Mouse (Mus musculus) cerebellum, postnatal 25 days (tissue): ENCODE results near the gene Pla2g1b.
"Not testable (repeated sequence)": the region's sequence is repeated elsewhere in the genome, so short reads cannot be mapped to it uniquely, and the experiment has no call there.

Source experiments
- DNase-seq, 2 experiments: peaks; one replicate each; pipeline ENCODE4 v3.0.0; 2021; ENCODE audit warnings: mixed read lengths in 2 of 2

The Pla2g1b gene

DNA sequence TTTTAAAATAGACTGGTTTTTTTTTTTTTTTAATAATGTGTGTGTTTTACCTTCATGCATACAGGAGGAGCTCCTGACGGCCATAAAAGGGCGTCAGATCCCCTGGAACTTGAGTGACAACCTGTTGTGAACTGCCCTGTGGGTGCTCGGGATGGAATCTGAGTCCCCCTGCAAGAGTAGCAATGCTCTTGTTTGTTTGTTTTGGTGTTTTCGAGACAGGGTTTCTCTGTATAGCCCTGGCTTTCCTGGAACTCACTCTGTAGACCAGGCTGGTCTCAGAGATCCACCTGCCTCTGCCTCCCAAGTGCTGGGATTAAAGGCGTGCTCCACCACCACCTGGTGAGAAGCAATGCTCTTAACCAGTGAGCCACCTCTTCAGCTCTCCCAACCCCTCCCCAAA, 18.9 kb downstream of the Pla2g1b start:
- DNase-seq, result no peak

DNA sequence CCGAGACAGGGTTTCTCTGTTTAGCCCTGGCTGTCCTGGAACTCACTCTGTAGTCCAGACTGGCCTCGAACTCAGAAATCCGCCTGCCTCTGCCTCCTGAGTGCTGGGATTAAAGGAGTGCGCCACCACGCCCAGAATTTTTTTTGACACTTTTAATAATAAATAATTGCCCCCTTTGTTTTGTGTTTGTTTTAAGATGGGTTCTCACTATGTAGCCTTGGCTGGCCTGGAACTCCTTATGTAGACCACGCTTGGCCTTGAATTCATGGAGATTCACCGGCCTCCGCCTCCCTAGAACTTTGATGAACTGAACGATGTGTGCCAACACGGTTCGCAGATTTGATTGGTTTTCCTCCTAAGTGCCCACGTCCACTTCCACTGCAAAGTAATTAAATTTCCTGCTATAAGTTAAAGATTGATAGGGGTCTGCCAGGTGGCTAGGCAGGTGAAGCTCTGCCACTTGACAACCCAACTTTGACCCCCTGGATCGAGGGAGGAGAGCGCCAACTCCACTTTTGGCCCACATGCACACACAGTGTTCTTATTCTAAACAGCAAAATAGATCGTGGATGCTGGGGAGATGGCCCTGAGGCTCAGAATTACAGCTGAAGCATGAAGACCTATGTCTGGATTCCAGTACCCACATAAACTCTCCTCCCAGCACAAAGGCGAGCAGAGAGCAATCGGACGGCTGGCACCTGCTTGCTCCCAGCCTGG, 19.6 kb downstream of the Pla2g1b start:
- no peak for DNase-seq

DNA sequence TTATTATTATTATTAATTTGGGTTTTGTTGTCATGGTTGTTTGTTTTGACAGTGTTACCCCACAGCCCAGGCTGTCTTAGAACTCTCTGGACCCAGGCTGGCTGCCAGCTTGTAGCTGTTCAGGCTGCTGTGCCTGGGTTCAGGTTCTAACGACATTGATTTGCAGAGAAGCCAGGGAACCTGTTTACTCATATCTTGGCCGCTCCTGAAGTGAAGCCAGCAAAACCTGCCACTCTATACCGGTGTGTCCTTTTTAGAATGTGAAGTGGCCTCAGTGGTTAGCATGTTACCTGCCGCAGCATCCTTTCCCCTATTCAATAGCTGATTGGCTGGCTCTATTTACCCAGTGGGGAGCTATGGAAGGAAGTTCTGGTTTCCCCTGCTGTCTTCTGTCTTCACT, 20.7 kb downstream of the Pla2g1b start:
- peak in 1 of 2 experiments; percentile 40 for DNase-seq

DNA sequence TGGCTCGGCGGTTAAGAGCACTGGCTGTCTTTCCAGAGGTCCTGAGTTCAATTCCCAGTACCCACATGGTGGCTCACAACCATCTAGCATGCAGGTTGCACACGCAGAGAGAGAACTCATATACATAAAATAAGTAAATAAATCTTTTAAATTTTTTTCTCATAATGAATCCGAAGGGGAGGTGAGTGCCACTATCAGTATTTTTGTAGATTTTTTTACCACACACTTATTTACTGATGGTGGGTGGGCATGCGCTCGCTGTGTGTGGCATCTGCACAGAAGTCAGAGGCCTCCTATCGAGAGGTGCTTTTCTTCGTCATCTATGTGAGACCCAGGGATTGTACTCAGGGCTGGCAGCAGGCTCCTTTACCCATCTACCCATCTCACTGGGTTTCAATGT, 21.3 kb downstream of the Pla2g1b start:
- DNase-seq, result no peak

DNA sequence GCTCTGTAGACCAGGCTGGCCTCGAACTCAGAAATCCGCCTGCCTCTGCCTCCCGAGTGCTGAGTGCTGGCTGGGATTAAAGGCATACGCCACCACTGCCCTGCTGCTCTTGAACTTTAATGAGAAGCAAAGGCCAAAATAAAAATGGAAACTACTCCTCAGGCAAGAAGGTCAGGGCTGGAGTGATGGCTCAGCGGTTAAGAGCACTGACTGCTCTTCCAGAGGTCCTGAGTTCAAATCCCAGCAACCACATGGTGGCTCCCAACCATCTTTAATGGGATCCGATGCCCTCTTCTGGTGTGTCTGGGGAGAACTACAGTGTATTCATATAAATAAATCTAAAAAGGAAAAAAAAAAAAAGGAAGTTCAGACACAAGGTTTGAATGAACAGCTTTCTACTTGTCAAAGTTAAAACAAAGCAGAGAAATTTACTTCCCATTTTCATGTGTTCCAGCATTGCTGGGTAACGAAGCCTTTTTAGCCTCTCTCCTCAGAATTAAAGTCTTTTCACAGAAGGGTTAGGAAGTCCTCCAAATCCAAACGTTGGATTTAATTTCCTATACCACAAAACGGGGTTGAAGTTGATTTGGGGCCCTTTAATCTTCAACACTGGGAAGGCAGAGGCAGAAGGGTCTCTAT, 22.0 kb downstream of the Pla2g1b start:
- no peak for DNase-seq

DNA sequence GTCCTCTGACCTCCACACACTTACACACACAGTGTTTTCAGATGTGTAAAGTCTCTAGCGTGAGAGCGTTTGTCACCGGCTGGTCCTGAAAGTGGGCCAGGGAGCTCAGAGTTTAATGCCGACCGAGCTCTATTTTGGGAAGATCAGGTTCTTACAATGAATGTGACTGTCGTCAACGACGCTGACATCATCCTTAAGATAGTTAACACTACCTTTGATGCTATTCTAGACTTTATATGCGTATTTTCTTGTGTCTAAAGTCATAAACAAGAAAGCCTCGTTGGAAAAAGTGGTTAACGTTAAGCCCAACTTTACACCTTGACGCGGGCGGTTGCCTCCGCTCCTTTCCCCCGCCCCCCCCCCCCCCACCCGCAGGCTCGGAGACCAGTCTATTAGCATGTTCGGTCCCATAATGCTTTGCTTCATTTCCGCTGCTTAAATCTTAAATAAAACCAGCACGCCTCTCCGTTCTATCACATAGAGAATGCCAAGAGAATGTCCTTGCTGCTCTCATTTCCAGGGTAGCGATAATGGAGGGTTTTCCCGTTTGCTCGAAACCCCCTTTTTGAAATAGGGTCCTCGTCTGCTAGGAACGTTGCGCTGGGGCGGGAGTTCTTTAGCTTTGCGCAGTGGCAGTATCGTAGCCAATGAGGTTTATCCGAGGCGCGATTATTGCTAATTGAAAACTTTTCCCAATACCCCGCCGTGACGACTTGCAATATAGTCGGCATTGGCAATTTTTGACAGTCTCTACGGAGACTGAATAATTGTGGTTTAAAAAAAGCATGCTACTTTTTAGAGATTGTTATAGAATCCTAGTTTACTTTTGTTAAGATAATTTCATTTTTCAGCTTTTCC, 23.0 kb downstream of the Pla2g1b start:
- peak; percentile 80 to 89 for DNase-seq

DNA sequence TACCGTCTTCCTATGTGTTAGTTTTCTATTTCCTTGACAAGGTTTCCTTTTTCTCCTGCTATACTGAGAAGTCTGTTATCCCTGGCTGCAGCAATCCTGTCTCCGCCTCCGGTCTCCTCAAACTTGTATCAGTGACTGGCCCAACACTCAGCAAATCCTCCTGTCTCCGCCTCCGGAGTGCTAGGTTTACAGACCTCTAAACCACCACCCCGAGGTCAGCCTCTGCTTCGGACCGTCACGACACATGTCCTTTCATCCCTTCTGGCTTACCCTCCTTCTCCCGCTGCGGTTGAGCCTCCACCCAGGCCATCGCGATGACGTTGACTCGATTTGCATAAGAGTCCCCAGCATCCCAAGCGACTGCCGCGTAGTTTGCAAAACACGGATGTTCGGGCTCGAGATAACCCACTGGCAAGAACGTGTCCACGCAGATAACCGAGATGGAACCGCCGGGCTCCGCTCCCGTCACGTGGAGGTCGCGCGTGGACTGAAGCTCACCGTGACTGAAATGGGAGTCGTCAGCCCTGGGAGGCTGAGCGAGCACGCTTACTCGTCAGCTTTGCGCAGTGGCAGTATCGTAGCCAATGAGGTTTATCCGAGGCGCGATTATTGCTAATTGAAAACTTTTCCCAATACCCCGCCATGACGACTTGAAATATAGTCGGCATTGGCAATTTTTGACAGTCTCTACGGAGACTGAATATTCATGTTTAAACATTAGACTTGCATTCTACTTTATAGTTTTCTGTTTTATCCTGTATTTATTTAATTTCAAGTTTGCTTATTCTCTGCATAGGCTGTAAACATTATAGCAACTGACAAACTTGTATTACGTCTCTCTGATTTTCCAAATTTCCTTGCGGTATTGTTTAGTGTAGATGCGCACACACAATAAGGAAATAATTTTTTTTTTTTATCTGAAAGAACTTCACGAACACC, 23.9 kb downstream of the Pla2g1b start:
- peak; percentile 92 to 94 for DNase-seq

DNA sequence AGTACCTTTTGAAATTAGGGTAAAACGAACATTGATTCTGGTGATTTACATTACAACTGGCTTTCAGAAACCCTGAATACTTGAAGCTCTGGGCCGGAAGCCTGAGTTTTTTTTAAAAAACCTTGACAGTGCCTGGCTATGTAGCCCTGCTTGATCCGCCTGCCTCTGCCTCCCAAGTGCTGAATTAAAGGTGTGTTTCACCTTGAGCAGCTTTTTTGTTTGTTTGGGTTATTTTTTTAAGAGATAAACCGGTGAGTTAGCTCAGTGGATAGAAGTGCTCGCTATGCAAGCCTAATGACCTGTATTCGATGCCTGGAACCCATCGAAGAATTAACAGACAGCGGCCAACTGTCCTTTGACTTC, 24.6 kb downstream of the Pla2g1b start:
- no peak for DNase-seq

DNA sequence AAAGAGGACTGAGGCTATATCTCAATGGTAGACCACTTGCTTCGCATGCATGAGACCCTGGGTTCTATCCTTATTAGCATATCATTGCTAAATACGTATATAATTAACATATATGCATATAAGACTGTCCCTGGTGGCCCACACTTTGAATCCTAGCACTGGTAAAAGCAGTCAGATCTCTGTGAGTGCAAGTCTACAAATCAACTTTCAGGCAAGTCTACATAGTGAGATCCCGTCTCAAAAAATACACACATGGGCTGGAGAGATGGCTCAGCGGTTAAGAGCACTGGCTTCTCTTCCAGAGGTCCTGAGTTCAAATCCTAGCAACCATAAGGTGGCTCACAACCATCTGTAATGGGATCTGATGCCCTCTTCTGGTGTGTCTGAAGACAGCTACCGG, 25.0 kb downstream of the Pla2g1b start:
- DNase-seq, result no peak

DNA sequence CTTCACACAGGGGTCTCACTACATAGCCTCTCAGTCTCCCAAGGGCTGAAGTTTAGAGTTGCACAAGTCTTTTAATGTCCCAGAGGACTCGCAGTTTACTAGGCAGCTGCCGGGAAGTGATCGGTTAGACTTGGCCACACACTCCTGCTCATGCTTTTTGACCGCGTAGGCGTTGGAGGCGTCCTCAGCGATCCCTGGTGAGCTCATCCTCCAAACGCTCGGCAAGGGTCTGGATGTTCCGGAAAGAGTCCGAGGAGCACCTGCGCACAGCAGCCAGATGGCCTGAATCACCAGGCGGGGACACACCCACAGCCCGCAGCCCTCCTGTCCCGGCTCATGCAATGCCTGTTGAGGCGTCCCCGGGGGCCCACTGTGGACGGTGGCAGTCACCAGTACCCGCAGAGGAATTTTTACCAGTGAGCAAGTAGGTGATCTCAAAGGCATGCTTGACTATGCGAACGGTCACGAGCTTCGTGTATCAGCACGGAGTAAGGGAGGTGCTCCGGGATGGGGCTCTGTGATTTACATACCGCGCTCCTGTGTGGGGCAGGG, 25.8 kb downstream of the Pla2g1b start:
- peak; percentile 72 to 75 for DNase-seq

DNA sequence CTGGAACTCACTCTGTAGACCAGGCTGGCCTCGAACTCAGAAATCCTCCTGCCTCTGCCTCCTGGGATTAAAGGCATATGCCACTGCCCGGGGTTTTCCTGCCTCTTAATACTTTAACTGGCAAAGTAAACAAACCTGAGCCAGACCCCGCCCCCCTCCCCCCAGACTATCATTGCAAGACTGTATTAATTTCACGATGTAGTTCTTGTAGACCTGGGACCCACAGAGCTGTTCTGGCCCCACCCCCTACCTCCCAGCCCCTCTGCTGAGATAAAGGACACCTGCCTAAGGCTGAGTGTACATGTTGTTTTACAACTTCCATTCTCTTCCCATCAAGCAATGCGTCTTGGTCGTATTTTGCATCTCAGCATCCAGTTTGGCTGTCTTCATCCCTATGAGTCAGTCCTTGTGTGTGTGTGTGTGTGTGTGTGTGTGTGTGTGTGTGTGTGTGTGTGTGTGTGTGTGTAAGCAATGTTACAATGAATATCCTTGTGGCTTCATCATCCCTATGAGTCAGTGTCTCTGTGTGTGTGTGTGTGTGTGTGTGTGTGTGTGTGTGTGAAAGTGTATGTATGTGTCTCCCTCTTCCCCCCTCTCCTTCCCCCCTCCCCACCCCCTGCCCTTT, 26.8 kb downstream of the Pla2g1b start:
- DNase-seq, result no peak

DNA sequence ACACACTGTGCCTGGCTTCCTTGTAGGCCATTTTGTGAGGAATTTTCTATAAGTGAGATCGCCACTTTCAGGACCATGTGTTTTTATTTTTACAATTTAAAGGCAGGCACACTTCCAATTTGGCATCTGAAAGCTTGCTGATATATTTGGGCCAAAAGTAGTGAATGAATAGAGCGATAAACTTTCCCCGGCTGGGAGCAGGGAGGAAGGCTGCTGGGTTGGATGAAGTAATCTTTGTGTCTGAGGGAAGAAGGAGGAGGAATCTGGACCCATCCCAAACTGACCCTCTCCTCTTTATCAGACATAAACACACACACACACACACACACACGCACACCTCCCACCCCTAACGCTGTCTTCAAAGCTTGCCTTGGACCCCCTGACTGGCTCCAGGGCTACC, 27.4 kb downstream of the Pla2g1b start:
- DNase-seq, result no peak

DNA sequence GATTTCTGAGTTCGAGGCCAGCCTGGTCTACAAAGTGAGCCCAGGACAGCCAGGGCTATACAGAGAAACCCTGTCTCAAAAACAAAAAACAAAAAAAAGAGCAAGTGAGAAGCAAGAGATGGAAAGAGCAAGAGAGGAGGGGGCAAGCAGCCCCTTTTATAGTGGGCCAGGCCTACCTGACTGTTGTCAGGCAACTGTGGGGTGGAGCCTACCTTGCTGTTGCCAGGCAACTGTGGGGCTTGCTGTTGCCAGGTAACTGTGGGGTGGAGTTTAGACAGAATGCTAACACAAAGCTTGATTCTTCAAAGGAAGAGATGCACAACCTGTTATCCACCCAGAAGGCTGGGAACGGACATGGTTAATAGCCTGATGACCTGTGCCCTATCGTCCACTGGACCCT, 29.6 kb downstream of the Pla2g1b start:
- DNase-seq, result not testable (repeated sequence)

DNA sequence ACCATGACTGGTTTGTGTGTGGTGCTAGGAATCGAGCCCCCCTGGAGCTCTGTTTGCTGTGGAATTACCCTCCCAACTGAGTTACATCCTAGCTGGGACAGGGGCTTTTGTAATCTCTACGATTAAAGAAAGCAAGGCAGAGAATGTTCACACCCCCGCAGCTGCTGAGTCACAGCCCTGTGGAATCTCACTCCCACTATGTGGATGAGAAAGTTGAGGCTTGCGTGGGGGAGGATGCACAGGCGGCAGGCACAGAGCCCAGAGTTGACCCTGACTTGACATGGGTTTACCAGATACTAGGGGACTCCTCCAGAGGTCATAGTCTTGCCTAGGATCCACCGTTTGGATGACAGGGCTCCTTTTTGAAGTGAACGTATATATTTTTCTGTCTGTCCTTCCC, 31.0 kb downstream of the Pla2g1b start:
- DNase-seq, result no peak

DNA sequence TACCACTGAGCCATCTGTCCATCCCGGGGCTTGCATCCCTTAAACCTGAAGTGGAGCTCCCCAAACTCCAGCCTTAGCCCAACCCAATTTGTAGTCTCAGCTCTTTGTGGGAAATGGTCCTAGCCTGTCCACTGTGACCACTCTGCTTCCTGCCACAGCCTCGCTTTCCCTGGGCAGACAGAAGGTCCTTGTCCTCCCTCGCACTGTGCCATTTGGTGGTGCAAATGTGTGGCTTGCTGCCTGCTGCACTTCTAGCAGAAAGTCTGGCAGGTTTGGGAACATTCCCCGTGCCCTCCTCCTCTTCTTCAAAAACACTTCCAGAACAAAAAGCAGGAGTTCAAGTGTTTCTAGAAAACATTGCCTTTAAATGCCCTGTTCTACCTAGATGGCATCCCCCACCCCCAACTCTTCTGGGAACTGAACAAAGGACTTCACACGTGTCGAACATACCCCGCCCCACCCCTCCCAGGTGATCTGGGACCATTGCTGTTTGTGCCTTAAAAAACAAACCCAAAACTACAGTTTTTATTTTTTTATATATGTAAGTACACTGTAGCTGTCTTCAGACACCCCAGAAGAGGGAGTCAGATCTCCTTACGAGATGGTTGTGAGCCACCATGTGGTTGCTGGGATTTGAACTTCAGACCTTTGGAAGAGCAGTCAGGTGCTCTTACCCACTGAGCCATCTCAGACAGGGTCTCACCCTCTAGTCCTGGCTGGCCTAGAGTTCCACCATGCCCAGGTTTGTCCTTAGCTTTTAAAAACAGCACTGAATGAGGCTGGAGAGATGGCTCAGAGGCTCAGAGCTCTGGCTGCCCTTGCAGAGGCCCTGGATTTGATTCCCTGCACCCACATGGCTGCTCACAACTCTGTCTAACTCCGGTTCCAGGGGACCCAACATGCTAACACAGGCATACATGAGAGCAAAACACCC, 32.5 kb downstream of the Pla2g1b start:
- DNase-seq, result peak; percentile 63 to 71

DNA sequence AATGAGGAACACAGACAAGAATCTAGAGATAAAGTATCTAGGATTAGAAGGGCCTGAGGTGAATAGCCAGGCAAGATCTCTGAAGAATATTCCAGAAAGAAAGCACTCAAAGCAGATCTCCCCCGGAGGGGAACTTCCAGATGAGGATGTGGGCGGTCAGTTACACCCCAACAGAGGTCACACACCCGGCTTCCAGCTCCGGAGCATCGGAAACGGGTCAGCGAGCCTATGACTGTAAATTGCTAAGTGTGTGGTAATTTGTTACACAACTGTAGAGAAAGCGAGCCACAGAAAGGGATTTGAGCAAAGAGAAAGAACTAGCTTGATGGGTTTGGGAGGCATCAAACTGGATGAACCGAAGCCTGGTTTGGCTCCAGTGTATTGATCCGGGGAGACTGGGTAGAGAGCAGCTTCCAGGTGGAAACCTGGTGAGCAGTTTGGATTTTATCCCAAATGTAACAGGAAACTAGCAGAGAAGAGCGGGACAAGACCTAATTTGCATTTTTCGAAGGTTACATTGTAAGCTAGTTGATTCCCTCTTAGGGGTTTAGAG, 34.4 kb downstream of the Pla2g1b start:
- DNase-seq, result no peak

DNA sequence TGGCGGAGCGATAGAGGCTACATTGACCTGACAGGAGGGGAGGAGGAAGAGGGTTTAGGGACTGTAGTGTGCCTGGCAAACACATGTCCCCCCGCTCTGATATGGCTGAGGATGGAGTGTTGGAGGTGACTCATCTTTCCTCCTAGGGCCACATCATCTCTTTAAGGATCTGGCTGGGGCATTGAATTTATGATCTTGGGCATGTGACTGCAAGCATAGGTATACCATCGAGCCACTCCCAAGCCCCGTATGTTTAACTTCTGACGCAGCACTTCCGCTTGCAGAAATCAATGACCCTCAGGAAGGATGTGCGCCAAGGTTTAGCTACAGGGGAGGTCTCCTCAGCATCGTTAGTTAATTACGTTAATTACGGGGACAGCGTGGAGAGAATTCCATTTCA, 37.0 kb downstream of the Pla2g1b start:
- no peak for DNase-seq

DNA sequence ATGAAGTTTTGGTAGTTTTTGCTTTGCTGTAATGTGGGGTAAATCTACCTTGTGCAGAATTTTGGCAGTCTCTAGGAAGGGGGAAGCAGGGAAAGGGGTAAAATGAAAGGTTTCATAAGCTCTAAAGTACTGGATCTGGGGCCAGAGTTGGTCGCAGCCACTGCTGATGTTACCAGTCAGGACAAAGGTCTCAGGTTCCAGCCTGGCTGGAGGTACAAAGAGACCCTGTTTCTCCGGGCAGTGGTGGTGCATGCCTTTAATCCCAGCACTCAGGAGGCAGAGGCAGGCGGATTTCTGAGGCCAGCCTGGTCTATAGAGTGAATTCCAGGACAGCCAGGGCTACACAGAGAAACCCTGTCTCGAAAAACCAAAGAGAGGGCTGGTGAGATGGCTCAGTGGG, 39.6 kb downstream of the Pla2g1b start:
- DNase-seq, result not testable (repeated sequence)

DNA sequence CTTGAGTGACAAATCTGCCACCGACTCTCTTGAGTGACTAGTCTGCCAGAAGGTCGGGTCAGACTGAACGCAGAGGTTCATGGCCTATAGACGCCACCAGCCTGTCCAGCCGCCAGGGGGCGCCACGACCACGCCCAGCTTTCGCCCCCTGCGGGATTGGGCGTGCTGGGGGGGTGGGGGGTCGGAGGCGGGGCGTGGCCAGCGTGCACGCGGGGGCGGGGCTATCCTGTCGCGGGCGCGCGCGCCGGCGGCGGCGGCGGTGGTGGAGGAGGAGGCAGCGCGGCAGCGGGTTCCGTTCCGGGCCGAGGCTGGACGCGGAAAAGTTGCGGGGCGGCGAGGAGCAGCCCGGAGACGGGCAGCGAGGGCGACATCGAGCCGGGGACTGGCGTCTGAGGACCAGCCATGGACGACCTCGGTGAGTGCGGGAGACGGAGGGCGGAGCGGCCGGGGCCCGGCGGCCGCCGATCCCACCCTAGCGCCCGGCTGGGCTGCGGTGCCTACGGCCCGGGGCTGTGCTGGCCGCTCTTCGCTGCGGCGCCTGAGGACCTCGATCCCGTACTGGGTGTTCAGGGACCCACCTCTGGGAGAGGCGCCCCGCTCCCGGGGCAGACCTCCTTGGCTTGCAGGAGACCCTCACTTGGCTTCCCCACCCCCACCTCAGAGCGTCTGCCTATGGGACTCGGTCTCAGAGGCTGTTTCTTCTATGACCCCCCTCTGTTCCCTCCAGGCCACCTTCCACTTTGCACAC, 40.6 kb downstream of the Pla2g1b start, which contains the start of gene Pxn:
Pxn (plus strand) TSS at position 223 of the 748 bp plus-strand sequence.
- peak; percentile 97 to 98 for DNase-seq
